10 mouse cellular contexts compared by ENCODE assay signal in the genomic region with DNA sequence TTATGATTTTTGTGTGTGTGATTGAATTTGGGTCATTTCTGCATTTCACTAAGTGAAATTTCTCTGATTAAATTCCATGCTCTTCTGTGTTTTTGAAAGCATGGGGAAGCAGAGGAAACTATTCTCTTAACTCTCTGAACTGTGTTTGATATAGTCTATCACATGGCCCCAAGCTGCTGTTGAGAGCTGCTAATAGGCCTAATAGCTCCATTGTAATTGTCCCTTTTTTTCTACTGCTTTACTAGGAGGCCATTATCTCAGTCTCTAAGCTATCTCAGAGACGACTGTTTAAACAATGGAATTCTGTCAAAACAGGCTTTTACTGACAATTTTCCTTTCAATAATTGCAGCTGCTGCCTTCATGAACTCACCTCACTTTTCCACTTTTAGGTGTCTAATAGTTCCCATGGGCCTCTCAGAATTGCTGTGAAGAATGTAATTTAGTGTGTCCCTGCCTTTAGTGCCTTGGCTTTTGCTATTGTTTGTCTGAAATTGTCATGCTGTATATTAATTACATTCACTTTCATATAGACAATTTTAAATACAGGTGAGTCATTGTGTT.
"Had no signal": no experiment of that assay in that cellular context is flagged by ENCODE, and none has a peak within 500 bp of the region (broad histone marks: within the 10 kb centered on the region; RNA-seq: fewer than 3 reads in every experiment).

No protein-coding gene starts in this region.

- H3K4me1 ChIP-seq: limb, embryonic 13.5 days; midbrain, embryonic 15.5 days; neural tube, embryonic 13.5 days had no signal

- H3K36me3 ChIP-seq: limb, embryonic 13.5 days; midbrain, embryonic 15.5 days; neural tube, embryonic 13.5 days had no signal

- H3K4me3 ChIP-seq: limb, embryonic 13.5 days; midbrain, embryonic 15.5 days; neural tube, embryonic 13.5 days had no signal

- H3K9me3 ChIP-seq: limb, embryonic 13.5 days; midbrain, embryonic 15.5 days; neural tube, embryonic 13.5 days had no signal

- DNase-seq: kidney, adult 8-10 months; kidney, postnatal 25 days; layer of hippocampus, adult 9-11 months; left cerebral cortex, postnatal 4 days; lung, adult 18-20 months had no signal

- H3K27ac ChIP-seq: limb, embryonic 13.5 days; liver, embryonic 14.5 days; midbrain, embryonic 15.5 days; neural tube, embryonic 13.5 days; stomach, postnatal 0 days had no signal

- ATAC-seq: midbrain, embryonic 15.5 days had no signal

- H3K27me3 ChIP-seq: limb, embryonic 13.5 days; midbrain, embryonic 15.5 days; neural tube, embryonic 13.5 days had no signal

- H3K4me2 ChIP-seq: limb, embryonic 13.5 days; midbrain, embryonic 15.5 days; neural tube, embryonic 13.5 days had no signal

- H3K9ac ChIP-seq: limb, embryonic 13.5 days; liver, embryonic 14.5 days; midbrain, embryonic 15.5 days; neural tube, embryonic 13.5 days had no signal
